Mouse (Mus musculus) spleen, adult 2 months (tissue): ENCODE data around the gene Tiam1.

Source experiments
- CTCF ChIP-seq: fragments of 200-500 bp; IDR thresholded peaks from 2 replicates; pipeline ENCODE4 v1.5.1; 2011; ENCODE audit warnings: mild to moderate bottlenecking, inconsistent platforms; ENCODE audit not compliant: insufficient read depth, insufficient read length, insufficient replicate concordance; ENCODE audit errors: extremely low read depth
- POLR2A ChIP-seq: fragments of 200-500 bp; IDR thresholded peaks from 2 replicates; pipeline ENCODE4 v1.6.1; 2011; ENCODE audit warnings: low read depth, low read length, inconsistent platforms

DNA sequence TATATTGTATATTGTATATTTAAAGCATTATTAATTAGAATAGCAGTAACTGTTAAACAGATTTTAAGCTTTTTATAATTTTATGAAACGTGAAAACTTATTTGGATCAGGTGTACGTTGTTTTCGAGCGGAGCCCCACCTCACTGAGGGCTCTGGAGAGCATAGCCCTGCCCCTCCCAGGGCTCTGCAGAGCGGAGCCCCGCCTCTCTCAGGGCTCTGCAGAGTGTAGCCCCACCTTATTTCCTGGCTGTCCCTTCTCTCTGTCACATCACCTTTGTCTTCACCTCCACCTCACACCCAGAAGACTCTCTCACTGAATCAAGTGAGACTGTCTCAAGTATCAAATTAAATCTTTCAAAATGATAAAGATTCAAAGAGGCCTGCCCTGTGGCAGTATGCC, 171.6 kb downstream of the Tiam1 start:
- TF ChIP-seq CTCF (no peak), POLR2A (no peak)
